Mouse (Mus musculus) kidney, adult 2 months (tissue): ENCODE results near the gene Evi2.

ENCODE experiments used
- CTCF ChIP-seq: fragments of 200-500 bp; conservative IDR thresholded peaks from 2 replicates; pipeline ENCODE4 v1.5.1; 2011; ENCODE audit warnings: low read depth, mild to moderate bottlenecking, control low read depth, low read length, moderate library complexity, mixed read lengths; ENCODE audit not compliant: insufficient read depth, insufficient read length
- POLR2A ChIP-seq: fragments of 200-500 bp; IDR thresholded peaks from one replicate; pipeline ENCODE4 v1.6.1; 2011; ENCODE audit warnings: low read depth, low read length, control low read depth

DNA sequence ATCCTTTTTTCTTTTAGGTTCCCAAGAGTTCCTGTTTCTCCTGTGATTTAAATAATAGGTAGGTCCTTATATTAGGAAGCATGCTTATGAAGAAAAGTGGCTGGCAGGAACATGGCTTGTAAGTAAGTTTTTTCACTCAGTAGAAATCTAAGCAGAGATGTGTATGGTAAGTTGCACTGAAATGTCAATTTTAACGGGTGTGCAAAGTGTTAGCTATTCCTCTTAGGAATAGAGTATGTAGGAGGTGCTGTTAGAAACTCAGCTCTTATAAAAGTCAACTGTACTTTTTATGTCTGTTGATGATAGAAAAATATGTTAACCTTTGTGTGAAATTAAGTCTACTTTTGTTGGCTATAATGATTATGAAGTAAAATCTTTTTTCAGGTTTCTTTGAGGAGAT is 62.3 kb downstream of the Evi2 start:
- TF ChIP-seq CTCF (no peak), POLR2A (no peak)
